Mouse (Mus musculus) cortical plate, adult 2 months (tissue): ENCODE results near the gene Nim1k. TPM values are rescaled to one million over a fixed set of nuclear protein-coding genes. Genes with fewer than 3 reads are reported as not detected.

Experiments used
- H3K27ac ChIP-seq: fragments of 200-500 bp; 2 replicates; pipeline ENCODE4 v1.5.1; 2012; ENCODE audit warnings: low read length, control low read depth, inconsistent platforms; ENCODE audit not compliant: insufficient read depth
- H3K4me1 ChIP-seq: fragments of 200-500 bp; 2 replicates; pipeline ENCODE4 v1.6.1; 2011; ENCODE audit warnings: low read length; ENCODE audit not compliant: control insufficient read depth, insufficient read depth
- H3K4me3 ChIP-seq: fragments of 200-500 bp; 2 replicates; pipeline ENCODE4 v1.5.1; 2011; ENCODE audit warnings: mild to moderate bottlenecking, low read length, control low read depth; ENCODE audit not compliant: insufficient read depth
- CTCF ChIP-seq: fragments of 200-500 bp; IDR thresholded peaks from 2 replicates; pipeline ENCODE4 v1.5.1; 2011; ENCODE audit warnings: mild to moderate bottlenecking, control low read depth, low read length; ENCODE audit not compliant: insufficient read depth; ENCODE audit errors: extremely low read depth
- POLR2A ChIP-seq: fragments of 200-500 bp; IDR thresholded peaks from 2 replicates; pipeline ENCODE4 v1.6.1; 2011; ENCODE audit warnings: mild to moderate bottlenecking, low read length, control low read depth; ENCODE audit not compliant: insufficient read depth; ENCODE audit errors: extremely low read depth
- polyA plus RNA-seq: library from polyadenylated mRNA; depleted of rRNA; stranded (reverse); fragments of >200 nt; gene quantifications from 2 replicates; pipeline ENCODE4 v1.2.3, GENCODE M21; 2012

The Nim1k gene
- polyA plus RNA-seq, 1 experiment, result 7.4 TPM

DNA sequence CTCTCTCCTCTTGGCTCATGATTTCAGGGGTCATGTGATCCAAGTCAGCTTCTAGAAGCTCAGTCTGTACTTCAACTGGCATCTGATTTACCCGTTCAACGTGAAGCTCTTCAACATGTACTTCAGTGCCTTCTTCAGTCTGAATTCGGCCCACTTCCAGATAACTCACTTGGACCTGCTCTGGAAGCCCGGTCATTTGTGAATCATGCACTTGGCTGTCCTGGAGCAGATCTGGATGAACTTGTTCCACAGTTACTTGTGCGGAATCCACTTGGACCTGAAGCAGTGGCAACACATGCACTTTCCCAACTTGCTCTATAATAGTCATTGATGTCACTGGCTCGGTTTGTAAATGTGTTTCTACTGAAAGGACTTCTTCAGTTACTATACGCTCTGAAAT lies 10.8 kb upstream of the Nim1k start:
- TF ChIP-seq POLR2A (no peak), CTCF (no peak)
- Histone ChIP-seq H3K27ac (no peak overlapping the region), H3K4me1 (peaks cover 2% of the 10 kb centered on the region), H3K4me3 (no peak overlapping the region)

DNA sequence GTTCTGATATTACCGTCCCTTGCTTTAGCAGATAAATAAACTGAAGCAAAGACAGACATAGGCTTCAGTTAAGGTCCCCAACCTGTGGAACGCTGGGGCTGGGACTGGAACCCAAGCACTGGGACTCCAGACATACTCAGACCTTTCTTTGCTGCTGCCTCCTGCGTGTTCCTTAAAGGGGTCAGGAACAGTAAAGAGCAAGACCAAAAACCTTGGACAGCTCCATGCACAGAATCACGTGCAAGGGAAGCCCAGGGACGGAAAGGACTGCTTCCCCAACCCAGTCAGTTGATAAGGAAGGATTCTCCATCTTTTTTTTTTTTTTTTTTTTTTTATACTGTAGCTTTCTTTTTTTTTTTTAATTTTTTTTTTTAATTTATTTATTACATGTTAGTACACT lies 1.1 kb upstream of the Nim1k start:
- Histone ChIP-seq H3K27ac (no peak overlapping the region), H3K4me1 (peaks cover 2% of the 10 kb centered on the region; the same call in 1 of the 2 replicates), H3K4me3 (peak overlapping the region; percentile 84; the same call in 1 of the 2 replicates)
- TF ChIP-seq CTCF (no peak), POLR2A (no peak)

DNA sequence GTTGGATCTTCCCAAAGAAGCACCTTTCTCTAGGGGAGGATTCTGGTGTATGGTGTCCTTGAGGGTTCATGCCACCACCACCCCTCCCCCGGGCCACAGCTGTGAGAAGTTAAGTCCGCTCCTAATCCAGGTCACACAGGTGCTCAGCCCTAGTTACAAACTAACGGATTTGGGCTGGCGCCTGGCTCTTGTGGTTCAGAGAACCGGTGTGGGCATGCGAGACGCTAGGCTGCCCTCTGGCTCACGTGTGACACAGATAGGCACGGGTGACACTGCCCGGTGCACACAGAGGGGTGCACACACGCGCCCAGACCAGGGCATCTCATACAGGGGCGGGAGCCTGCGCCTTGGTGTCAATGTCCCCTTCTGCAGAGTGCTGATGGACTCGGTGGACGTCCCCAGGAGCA lies 538 bp downstream of the Nim1k start:
- no peak for TF ChIP-seq POLR2A
- TF ChIP-seq CTCF, result no peak
- Histone ChIP-seq H3K27ac (peak overlapping the region; percentile 80), H3K4me1 (peaks cover 2% of the 10 kb centered on the region; the same call in 1 of the 2 replicates), H3K4me3 (peak overlapping the region; percentile 84)

DNA sequence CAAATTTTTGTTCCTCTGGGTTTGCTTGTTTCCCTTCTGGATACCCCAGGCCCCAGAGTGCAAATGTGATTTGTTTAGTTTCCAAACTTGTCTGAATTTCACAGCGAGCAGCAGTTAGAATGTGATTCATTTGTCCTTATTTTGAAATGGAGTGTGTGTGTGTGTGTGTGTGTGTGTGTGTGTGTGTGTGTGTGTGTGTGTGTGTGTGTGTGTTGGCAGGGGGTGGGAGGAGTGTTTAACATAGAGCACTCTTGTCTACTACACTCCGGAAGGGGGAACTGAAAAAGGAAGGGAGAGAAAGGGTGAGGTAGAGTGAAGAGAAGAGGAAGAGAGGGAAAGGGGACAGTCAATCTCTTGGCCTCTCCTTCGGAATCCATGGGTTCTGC lies 1.1 kb downstream of the Nim1k start:
- peaks cover 2% of the 10 kb centered on the region; the same call in 1 of the 2 replicates for H3K4me1 ChIP-seq
- peak overlapping the region; percentile 80; the same call in 1 of the 2 replicates for H3K27ac ChIP-seq
- H3K4me3 ChIP-seq, result peak overlapping the region; percentile 84
- no peak for TF ChIP-seq POLR2A
- no peak for TF ChIP-seq CTCF

DNA sequence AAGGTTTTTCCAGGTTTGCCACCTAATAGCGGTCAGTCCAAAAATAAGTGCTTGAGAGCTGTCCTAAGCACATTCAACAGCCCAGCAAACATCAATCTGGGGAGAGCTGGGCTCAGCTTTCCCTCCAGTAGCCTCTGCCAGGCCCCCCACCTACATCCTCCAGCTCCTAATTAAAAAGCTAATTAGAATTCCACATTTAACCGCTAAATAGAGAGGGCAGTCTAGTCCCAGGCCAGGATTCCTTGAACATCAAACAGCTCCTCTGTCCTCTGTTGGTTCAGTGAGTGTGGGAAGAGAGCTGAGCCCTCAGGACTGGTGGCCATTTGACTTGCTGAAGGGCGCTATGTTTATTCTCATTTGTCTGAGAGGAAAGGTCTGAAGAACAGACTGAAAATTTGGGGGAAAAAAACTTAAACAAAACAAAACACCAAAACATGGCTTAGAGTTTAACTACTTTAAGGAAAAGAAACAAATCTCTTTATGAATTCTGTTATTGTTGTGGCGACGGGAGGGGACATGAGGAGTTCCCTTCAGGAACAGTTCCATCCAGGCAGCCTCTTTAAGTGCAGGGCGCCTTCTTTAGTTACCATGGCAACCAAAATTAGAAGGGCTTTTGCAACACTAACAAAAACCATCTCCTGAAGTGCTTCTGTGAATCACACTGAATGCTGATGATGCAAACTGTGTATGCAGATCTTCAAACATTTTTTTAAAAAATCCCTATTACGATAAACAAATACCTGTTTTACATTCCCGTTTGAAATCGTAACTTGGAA lies 1.6 kb downstream of the Nim1k start:
- Histone ChIP-seq H3K4me1 (peaks cover 2% of the 10 kb centered on the region; the same call in 1 of the 2 replicates), H3K4me3 (peak overlapping the region; percentile 84), H3K27ac (peak overlapping the region; percentile 80; the same call in 1 of the 2 replicates)
- TF ChIP-seq POLR2A (no peak), CTCF (no peak)

DNA sequence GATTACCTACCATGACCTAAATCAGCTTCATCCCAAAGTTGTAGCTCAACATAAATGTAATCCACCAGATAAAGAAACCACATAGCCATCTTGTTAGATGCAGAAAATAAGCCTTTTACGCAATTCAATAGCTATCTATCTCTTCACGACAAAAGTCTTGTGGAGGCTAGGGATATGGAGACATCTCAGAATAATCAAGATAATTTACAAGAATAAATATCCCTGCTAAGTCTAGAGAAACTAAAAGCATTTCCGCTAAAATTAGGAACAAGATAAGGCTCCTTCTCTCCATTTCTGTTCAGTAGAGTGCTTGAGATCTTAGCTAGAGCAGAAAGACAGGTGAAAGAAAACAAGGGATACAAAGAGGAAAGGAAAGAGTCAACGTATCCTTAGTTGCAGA lies 8.8 kb downstream of the Nim1k start:
- Histone ChIP-seq H3K4me1 (peaks cover 13% of the 10 kb centered on the region), H3K4me3 (no peak overlapping the region), H3K27ac (no peak overlapping the region)
- TF ChIP-seq POLR2A (no peak), CTCF (no peak)

DNA sequence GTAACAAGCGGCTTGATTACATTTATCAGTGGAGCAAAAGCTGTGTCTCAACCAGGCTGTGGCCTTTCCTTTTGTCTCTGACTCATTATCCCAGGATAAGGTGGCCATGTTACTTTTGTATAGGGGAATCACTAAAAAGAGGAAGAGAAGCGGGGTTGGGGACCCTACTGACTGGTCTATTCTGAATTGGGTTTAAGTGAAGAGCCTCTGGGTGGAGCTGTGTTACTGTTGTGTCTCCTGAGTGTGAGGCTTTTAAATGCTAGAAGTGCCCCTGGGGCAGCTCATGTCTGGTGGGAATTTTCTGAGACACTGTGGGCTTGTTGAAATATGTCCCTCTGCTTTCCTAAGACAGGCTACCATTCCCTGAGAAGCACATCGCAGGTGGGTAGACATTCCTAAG lies 12.2 kb downstream of the Nim1k start:
- Histone ChIP-seq H3K27ac (peak overlapping the region; percentile 75), H3K4me3 (no peak overlapping the region), H3K4me1 (peaks cover 13% of the 10 kb centered on the region)
- TF ChIP-seq CTCF (no peak), POLR2A (no peak)

DNA sequence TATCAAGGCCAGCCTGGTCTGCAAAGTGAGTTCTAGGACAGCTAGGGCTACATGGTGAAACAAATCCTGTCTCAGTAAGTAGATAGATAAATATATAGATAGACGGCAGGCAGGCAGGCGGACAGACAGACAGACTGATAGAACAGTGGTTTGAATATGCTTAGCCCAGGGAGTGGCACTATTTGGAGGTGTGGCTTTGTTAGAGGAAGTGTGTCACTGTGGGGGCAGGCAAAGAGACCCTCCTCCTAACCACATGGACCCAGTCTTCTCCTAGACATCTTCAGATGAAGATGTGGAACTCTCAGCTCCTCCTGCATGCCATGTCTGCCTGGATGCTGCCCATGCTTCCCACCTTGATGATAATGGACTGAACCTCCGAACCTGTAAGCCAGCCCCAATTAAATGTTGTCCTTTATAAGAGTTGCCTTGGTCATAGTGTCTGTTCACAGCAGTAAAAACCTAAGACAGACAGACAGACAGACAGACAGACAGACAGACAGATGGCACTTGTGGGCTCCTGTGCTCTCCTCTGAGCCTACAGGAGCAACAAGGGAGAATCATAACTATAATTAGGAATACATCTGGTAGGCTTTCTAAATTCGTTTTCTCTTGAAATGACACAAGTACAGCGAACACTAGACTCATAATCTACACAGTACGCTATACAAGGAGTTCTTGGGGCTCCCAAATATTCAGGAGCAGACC lies 12.8 kb downstream of the Nim1k start:
- H3K4me3 ChIP-seq, result no peak overlapping the region
- no peak for TF ChIP-seq POLR2A
- TF ChIP-seq CTCF, result no peak
- H3K4me1 ChIP-seq, result peaks cover 13% of the 10 kb centered on the region
- H3K27ac ChIP-seq, result peak overlapping the region; percentile 75

DNA sequence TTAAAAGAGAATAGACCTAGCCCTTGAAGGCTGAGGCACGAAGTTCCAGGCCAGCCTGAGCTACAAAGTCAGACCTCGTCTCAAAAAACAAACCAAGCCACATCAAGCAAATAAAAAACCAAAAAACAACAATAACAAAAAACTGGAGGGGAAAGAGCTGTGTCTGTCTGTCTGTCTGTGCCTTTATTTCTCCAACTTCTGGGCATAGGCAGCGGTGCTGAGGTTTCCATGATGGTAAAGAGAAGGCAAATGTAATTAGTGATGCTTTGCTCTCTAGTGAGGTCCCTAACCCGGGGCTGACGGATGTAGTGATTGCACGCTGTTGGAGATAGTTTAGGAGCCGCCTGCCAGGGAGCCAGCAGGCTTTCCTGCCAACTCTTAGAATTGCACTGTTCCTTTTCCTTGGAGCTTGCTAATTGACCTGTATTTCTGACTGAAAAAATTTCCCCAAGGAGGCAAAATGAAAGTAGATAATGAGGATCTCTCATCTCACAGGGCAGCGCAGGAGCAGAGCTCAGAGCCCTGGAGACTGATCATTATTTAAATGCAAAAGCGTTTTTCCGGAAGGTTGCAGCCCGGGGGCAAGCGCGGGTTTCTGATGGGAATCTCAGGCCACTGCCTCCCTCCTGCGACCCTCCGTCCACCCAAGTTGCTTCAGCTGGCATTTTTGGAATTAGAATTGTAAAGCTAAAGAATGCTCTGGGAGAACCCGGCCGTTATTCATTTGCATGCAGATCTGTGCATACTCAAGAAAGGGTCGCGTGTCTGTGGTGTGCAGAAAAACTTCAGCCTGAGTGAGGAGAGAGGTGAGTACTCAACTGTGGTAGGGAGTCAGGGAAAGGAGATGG lies 14.1 kb downstream of the Nim1k start:
- H3K4me1 ChIP-seq, result peaks cover 13% of the 10 kb centered on the region
- no peak for TF ChIP-seq POLR2A
- no peak for TF ChIP-seq CTCF
- H3K4me3 ChIP-seq, result no peak overlapping the region
- H3K27ac ChIP-seq, result no peak overlapping the region

DNA sequence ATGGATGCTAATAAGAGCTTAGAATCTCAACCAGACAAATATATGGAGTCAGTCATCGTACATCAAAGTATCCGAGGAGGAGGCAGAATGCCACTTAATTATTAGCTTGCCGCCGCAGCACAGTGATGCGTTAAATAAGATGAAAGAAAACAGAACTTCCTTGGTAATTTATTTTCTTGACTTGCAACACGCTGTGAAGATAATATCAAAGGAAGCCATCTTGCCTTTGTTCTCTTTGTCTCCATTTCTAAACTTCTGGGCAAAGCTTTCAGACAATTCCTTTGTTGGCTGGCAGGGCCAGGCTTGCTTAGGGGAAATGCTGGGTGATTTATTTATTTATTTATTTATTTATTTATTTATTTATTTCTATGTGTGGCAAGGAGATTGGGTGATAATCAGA lies 24.2 kb downstream of the Nim1k start:
- Histone ChIP-seq H3K4me3 (no peak overlapping the region), H3K4me1 (no peaks in the 10 kb centered on the region; the same call in 1 of the 2 replicates), H3K27ac (no peak overlapping the region)
- no peak for TF ChIP-seq POLR2A
- TF ChIP-seq CTCF, result no peak
